Mouse (Mus musculus) G1E (cell line): Measurements from ENCODE around the gene Camk2g.

Source experiments
- CTCF ChIP-seq: IDR thresholded peaks from 2 replicates; pipeline ENCODE4 v1.5.1; 2012; ENCODE audit warnings: low read depth, low read length, inconsistent platforms, mixed read lengths
- TAL1 ChIP-seq: conservative IDR thresholded peaks from 2 replicates; pipeline ENCODE4 v1.6.1; 2012; ENCODE audit warnings: low read depth, low read length, inconsistent platforms, mixed read lengths

DNA sequence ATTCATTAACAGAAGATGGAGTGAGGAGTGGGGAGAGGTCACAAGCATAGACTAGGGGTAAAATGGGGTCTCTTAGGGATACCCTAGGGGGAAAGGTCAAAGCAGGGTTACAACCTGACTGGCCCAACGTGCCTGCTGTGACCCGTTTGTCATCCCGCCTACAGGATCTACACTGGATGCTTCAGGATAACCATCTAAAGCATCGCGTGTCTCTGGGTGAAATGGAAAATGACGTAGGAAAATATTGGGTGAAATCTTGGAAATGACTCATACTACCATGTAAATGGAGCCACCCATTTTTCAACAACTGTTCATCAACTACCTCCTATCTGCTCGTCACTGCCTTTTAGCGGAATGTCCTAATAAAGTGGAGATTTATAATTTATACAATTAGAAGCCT, 2.3 kb upstream of the Camk2g start:
- no peak for TF ChIP-seq CTCF
- no peak for TF ChIP-seq TAL1
